Mouse (Mus musculus) neural tube, embryonic 14.5 days (tissue): Measurements from ENCODE around the gene Grm1. TPM values are rescaled to one million over a fixed set of nuclear protein-coding genes. Genes with fewer than 3 reads are reported as not detected.

Source experiments
- ATAC-seq: fragments of 200-750 bp; cut with Nextera tagmentation; 2 replicates; pipeline ENCODE4 v1.8.0; 2017; ENCODE audit warnings: low read depth, mild to moderate bottlenecking, moderate TSS enrichment, moderate library complexity
- H3K27ac ChIP-seq: fragments of 300-500 bp; sonication (generic); 2 replicates; pipeline ENCODE4 v1.5.1; 2014; ENCODE audit warnings: low read depth, mild to moderate bottlenecking, control low read depth, low read length, moderate library complexity, mixed read lengths
- H3K27me3 ChIP-seq: fragments of 300-500 bp; sonication (generic); 2 replicates; pipeline ENCODE4 v1.6.1; 2014; ENCODE audit warnings: low read length; ENCODE audit not compliant: control insufficient read depth, insufficient read depth
- H3K36me3 ChIP-seq: fragments of 300-500 bp; sonication (generic); 2 replicates; pipeline ENCODE4 v1.6.1; 2014; ENCODE audit warnings: low read length, mixed read lengths; ENCODE audit not compliant: control insufficient read depth, insufficient read depth
- H3K4me1 ChIP-seq: fragments of 300-500 bp; sonication (generic); 2 replicates; pipeline ENCODE4 v1.6.1; 2014; ENCODE audit warnings: low read length; ENCODE audit not compliant: control insufficient read depth, insufficient read depth
- H3K4me2 ChIP-seq: fragments of 300-500 bp; sonication (generic); 2 replicates; pipeline ENCODE4 v1.6.1; 2014; ENCODE audit warnings: mild to moderate bottlenecking, low read depth, low read length, control low read depth
- H3K4me3 ChIP-seq: fragments of 300-500 bp; sonication (generic); 2 replicates; pipeline ENCODE4 v1.5.1; 2014; ENCODE audit warnings: low read depth, low read length, control low read depth, mixed read lengths
- H3K9ac ChIP-seq: fragments of 300-500 bp; sonication (generic); replicated peaks from 2 replicates; pipeline ENCODE4 v1.6.1; 2014; ENCODE audit warnings: low read depth, mild to moderate bottlenecking, control low read depth, low read length, mixed read lengths
- H3K9me3 ChIP-seq: fragments of 300-500 bp; sonication (generic); 2 replicates; pipeline ENCODE4 v1.6.1; 2016; ENCODE audit warnings: low read length; ENCODE audit not compliant: control insufficient read depth
- WGBS: fragments of 180-500 bp; shearing (Covaris S2); extraction: QIAGEN DNeasy Blood & Tissue Kit; methylation state at CpG from one replicate; pipeline ENCODE4 v1.1.7; 2014; 5-methylcytosine and 5-hydroxymethylcytosine counted together
- polyA plus RNA-seq: library from polyadenylated mRNA; unstranded; fragments of >200 nt; fragmentation: Nextera tagmentation; extraction: Ambion mirVana; gene quantifications from 2 replicates; pipeline ENCODE4 v1.2.1, GENCODE M21; 2014

Grm1 gene
- polyA plus RNA-seq, 1 experiment from 2014 or later = 4.5 TPM

DNA sequence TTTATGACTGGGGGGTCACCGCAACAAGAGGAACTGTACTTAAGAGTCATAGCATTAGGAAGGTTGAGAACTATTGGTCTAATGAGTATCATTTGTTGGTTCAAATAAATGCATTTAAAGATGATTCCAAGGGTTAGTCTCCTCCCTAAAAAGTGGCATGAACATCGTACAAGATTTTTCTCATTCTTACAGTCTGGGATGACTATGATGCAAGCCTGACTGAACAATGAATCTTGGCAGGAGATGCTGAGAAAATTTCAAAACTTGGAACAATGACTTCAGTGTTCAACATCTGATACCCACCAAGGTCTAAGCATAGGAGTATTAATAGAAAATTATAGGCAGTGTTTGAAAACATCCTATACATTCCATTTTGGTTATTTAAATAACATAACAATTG is 264.1 kb downstream of the Grm1 start:
- Histone ChIP-seq H3K4me2 (no peak overlapping the region), H3K27ac (no peak overlapping the region), H3K4me1 (no peaks in the 10 kb centered on the region), H3K27me3 (no peaks in the 10 kb centered on the region), H3K36me3 (no peaks in the 10 kb centered on the region), H3K4me3 (no peak overlapping the region), H3K9ac (no peak overlapping the region), H3K9me3 (no peaks in the 10 kb centered on the region)
- no peak for ATAC-seq
- 91% methylated on average over 2 of the region's 2 CpGs for WGBS

DNA sequence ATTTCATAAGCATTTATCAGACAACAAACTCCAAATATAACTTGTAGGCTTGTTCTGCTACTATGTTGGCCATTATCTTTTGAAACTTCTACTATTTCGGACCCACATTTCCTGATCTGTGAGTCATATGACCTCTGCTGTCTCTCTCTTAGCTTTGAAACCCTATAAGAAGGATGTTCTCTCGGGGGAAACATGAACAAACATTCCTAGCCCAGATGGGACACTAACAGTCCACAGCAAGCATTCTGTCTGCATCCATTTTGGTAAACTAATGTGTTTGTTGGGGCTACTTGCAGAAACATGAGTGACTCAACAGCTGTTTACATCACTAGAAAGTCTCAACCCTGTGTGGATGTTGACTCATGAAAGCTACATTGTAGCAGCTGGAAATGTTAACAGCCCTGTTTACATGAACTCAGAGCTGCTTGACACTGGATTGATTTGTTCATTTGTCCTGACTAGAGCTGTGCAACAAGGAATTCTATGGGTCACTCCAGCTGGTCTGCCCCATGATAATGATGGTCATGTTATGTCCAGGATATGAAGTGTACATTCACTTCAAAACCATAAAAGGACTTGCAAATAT is 267.4 kb downstream of the Grm1 start:
- Histone ChIP-seq H3K27ac (no peak overlapping the region), H3K4me2 (no peak overlapping the region), H3K4me3 (no peak overlapping the region), H3K9me3 (no peaks in the 10 kb centered on the region), H3K36me3 (no peaks in the 10 kb centered on the region), H3K27me3 (no peaks in the 10 kb centered on the region), H3K9ac (no peak overlapping the region), H3K4me1 (no peaks in the 10 kb centered on the region)
- 68% methylated on average over 2 of the region's 2 CpGs for WGBS
- ATAC-seq = no peak

DNA sequence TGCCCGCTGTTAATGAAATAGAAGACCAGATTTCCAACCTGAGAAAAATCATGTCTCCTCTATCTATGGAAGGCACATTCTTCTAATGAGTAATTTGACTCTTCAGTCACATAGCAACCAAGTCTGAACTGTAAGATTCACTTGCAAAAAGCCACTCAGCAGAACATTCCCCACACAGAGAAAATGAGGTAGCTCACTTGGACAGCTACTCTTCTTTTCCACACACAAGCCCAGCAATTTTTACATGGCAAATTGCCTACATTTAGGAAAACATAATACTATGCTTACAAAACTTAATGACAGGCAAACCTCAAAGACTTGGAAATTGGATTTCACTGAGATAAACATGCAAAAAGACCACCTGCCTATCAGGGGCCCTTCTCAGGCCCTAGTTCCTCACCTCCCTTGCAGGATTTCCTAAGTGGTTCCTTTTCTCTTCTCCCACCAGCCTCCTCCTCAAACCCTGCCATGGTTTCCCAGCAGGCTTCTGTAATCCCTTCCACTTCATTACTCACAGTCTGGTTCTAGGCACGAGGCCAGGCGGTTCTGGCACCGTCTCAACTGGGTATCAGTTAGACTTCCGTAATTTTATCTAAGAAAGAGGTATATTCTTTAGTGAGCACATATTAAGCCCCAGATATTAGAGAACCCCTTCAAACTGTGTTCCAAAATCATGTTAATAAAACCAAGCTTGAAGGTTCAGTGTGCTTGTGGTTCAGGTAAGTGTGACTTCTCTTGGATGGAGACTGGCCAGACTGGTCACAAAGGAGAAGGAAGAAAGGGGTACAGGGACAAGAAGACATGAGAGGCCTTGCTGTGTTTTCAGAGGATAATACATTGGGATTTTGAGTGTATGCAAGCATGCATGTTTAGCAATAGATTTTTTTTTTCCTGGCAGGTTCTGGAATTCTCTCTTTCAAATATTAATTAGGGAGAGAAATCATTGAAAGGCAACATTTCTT is 269.1 kb downstream of the Grm1 start:
- no peak overlapping the region for H3K9ac ChIP-seq
- H3K27ac ChIP-seq = no peak overlapping the region
- no peak overlapping the region for H3K4me3 ChIP-seq
- H3K4me1 ChIP-seq = no peaks in the 10 kb centered on the region
- H3K9me3 ChIP-seq = no peaks in the 10 kb centered on the region
- ATAC-seq = peak; percentile 56; the same call in 1 of the 2 replicates
- H3K27me3 ChIP-seq = no peaks in the 10 kb centered on the region
- H3K36me3 ChIP-seq = no peaks in the 10 kb centered on the region
- no peak overlapping the region for H3K4me2 ChIP-seq
- 66% methylated on average over 5 of the region's 5 CpGs for WGBS

DNA sequence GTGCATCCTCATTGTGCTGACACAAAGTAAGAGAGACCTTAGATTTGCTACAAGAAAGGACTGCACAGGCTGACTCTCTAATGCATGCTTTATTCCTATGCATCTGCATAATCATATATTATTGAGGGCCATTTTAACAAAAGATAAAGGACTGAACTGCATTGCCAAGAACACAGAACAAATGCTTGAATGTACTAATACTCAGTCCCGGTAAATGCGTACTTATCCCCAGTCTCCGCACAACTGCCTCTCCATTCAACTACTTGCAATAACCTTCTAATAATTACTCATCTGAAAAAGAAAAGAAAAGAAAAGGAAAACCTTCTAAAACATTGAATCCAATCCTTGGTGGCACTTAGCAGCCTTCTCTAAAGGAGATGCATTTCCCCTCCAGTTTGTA is 272.4 kb downstream of the Grm1 start:
- H3K4me1 ChIP-seq = no peaks in the 10 kb centered on the region
- H3K27me3 ChIP-seq = no peaks in the 10 kb centered on the region
- no peak overlapping the region for H3K4me3 ChIP-seq
- no peak overlapping the region for H3K4me2 ChIP-seq
- ATAC-seq = no peak
- no peaks in the 10 kb centered on the region for H3K9me3 ChIP-seq
- 80% methylated on average over 3 of the region's 3 CpGs for WGBS
- H3K36me3 ChIP-seq = no peaks in the 10 kb centered on the region
- no peak overlapping the region for H3K27ac ChIP-seq
- H3K9ac ChIP-seq = no peak overlapping the region

DNA sequence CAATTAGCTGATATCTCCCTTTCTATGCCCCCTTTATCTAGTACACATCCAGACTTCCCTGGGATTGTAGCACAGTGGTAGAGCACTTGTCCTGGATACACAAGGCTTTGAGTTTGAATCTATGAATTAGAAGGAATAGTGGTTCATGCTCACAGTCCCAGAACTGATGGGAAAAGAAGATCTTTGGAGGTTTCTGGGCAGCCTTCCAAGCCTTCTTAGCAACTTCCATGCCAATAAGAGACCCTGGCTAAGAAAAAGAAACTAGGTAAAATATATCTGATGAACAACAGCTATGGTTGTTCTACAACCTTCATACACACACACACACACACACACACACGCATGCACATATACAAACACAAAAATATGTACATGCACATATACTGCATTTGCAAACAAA is 286.8 kb downstream of the Grm1 start:
- Histone ChIP-seq H3K9me3 (no peaks in the 10 kb centered on the region), H3K9ac (no peak overlapping the region), H3K4me3 (no peak overlapping the region), H3K27me3 (no peaks in the 10 kb centered on the region), H3K4me1 (no peaks in the 10 kb centered on the region), H3K36me3 (no peaks in the 10 kb centered on the region), H3K4me2 (no peak overlapping the region), H3K27ac (no peak overlapping the region)
- no peak for ATAC-seq
- WGBS = 90% methylated on average over 1 of the region's 1 CpGs

DNA sequence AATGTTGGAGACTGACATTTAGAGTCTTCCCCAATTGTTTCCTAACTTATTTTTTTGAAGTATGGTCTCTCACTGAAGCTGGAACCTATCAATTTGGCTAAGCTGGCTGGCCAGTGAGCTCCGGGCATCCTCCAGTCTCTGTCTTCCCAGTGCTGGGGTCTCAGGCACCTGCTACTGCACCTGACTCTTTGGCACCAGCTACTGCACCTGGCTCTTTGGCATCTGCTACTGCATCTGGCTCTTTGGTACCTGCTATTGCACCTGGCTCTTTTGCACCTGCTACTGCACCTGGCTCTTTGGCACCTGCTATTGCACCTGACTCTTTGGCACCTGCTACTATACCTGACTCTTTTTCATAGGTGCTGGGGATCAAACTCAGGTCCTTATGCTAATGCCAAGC is 291.7 kb downstream of the Grm1 start:
- H3K9ac ChIP-seq = no peak overlapping the region
- ATAC-seq = no peak
- H3K4me3 ChIP-seq = no peak overlapping the region
- no peak overlapping the region for H3K27ac ChIP-seq
- no peaks in the 10 kb centered on the region for H3K4me1 ChIP-seq
- 89% methylated on average over 1 of the region's 1 CpGs for WGBS
- no peaks in the 10 kb centered on the region for H3K36me3 ChIP-seq
- H3K4me2 ChIP-seq = no peak overlapping the region
- no peaks in the 10 kb centered on the region for H3K9me3 ChIP-seq
- no peaks in the 10 kb centered on the region for H3K27me3 ChIP-seq

DNA sequence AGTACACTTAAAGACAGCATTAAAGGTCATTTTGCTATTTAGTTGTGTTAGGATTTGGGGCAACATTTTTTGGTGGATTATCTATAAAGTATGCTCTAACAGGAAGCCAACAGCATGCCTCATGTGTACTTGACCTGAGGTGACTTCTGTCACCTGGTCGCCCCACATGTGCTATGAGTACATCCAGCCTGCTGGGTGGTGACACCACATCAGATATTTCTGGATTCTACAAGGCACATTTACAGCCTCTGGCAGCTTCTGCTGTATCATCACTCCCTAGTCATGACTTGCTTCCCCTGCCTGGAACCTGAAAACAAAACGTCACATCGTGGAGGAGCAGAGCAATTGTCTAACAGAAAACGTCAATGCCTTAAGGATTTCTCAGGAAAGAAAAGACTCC is 292.2 kb downstream of the Grm1 start:
- H3K4me1 ChIP-seq = no peaks in the 10 kb centered on the region
- no peaks in the 10 kb centered on the region for H3K9me3 ChIP-seq
- WGBS = 78% methylated on average over 4 of the region's 4 CpGs
- H3K36me3 ChIP-seq = no peaks in the 10 kb centered on the region
- no peak overlapping the region for H3K4me2 ChIP-seq
- no peaks in the 10 kb centered on the region for H3K27me3 ChIP-seq
- H3K4me3 ChIP-seq = no peak overlapping the region
- H3K27ac ChIP-seq = no peak overlapping the region
- no peak overlapping the region for H3K9ac ChIP-seq
- ATAC-seq = no peak

DNA sequence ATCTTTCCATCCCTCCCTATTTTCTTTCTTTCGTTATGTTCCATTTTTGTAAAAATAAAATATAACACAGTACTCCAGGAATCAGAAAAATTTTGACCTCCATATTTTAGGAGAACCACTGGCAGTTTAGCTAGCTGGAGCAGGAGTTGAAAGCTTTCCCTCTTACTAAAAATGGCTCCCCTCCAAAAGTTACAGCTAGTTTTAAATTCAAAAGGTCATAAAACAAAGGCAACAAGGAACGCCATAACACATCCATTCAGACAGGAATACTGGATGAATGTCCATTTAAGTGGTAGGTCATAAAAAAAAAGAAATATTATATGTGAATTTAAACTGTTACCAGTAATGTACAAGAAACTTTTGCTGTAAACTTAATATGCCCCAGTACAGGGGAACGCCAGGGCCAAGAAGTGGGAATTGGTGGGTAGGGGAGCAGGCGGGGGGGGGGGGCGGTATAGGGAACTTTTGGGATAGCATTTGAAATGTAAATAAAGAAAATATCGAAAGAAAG is 294.2 kb downstream of the Grm1 start:
- no peak for ATAC-seq
- WGBS = 93% methylated on average over 4 of the region's 6 CpGs

DNA sequence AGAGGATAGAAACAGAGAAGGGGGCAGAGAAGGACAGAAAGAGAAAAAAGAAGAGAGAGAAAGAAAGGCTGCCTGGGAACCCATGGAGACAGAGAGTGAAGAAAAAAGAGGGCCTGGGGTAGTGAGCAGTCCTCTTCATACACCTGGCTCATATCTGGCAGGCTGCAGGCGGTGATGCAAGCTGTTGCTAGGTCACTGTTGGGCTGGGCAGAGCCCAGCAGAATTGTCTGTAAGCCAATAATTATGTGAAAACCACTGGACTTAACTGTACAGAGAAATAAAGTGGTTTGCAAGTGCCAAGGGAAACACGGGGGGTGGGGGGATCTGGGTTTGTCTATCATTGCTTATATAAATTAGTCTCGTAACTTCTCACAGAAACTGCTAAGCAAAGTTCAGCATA is 297.0 kb downstream of the Grm1 start:
- Histone ChIP-seq H3K27ac (no peak overlapping the region), H3K4me1 (no peaks in the 10 kb centered on the region), H3K9ac (no peak overlapping the region), H3K4me2 (no peak overlapping the region), H3K27me3 (no peaks in the 10 kb centered on the region), H3K9me3 (no peaks in the 10 kb centered on the region), H3K36me3 (no peaks in the 10 kb centered on the region), H3K4me3 (no peak overlapping the region)
- ATAC-seq = no peak
- 83% methylated on average over 3 of the region's 3 CpGs for WGBS

More for the DNA sequence above, 294.2 kb downstream of the Grm1 start:
- Histone ChIP-seq H3K4me2 (no peak overlapping the region), H3K27me3 (no peaks in the 10 kb centered on the region), H3K4me3 (no peak overlapping the region), H3K9me3 (no peaks in the 10 kb centered on the region), H3K27ac (no peak overlapping the region), H3K36me3 (no peaks in the 10 kb centered on the region), H3K4me1 (no peaks in the 10 kb centered on the region), H3K9ac (no peak overlapping the region)
